Mouse (Mus musculus) myocyte (in vitro differentiated cells): Measurements from ENCODE around the gene Ap2a1.

Experiments
- E2F4 ChIP-seq: IDR thresholded peaks from one replicate; pipeline ENCODE4 v1.6.1; 2011; ENCODE audit warnings: mild to moderate bottlenecking, control low read depth, moderate library complexity; ENCODE audit not compliant: insufficient read depth
- MAX ChIP-seq: IDR thresholded peaks from one replicate; pipeline ENCODE4 v1.6.1; 2011; ENCODE audit warnings: low read depth, mild to moderate bottlenecking, control low read depth
- MYOG ChIP-seq, 3 experiments: IDR thresholded peaks; one replicate each; pipeline ENCODE4 v1.6.1; 2011; ENCODE audit warnings: control low read depth in 2 of 3, low read depth in 2 of 3, mild to moderate bottlenecking in 2 of 3; ENCODE audit not compliant: insufficient read length in 2 of 3, control insufficient read depth in 1 of 3, insufficient read depth in 1 of 3
- POLR2A ChIP-seq: IDR thresholded peaks from one replicate; pipeline ENCODE4 v1.6.1; 2011; ENCODE audit warnings: low read depth, mild to moderate bottlenecking, control low read depth, moderate library complexity; ENCODE audit not compliant: insufficient read length
- POLR2AphosphoS2 ChIP-seq: IDR thresholded peaks from one replicate; pipeline ENCODE4 v1.6.1; 2011; ENCODE audit warnings: low read depth, control low read depth; ENCODE audit not compliant: insufficient read length
- TCF12 ChIP-seq: IDR thresholded peaks from one replicate; pipeline ENCODE4 v1.6.1; 2011; ENCODE audit warnings: mild to moderate bottlenecking, control low read depth; ENCODE audit not compliant: poor library complexity, insufficient read depth, severe bottlenecking

- TF ChIP-seq MAX (no peak), POLR2A (no peak), POLR2AphosphoS2 (no peak), TCF12 (no peak), MYOG (IDR thresholded peaks at IDR 0.05; ENCODE audit: control insufficient read depth in 1 of 3, insufficient read depth in 1 of 3, insufficient read length in 2 of 3, low read depth in 2 of 3) (no peak), E2F4 (no peak)
Measured at GRCm38 (mm10) chr7:44962337-44962736, 33.0 kb upstream of the Ap2a1 start.
